Mouse (Mus musculus) brown adipose tissue, adult 24 weeks (tissue): Measurements from ENCODE around the gene Gng2. TPM values are rescaled to one million over a fixed set of nuclear protein-coding genes. Genes with fewer than 3 reads are reported as not detected.
"Not testable (repeated sequence)": the region's sequence is repeated elsewhere in the genome, so short reads cannot be mapped to it uniquely, and the experiment has no call there.

ENCODE experiments used
- H3K27ac ChIP-seq: fragments of 200-500 bp; replicated peaks from 2 replicates; pipeline ENCODE4 v1.5.1; 2012; ENCODE audit warnings: low read depth, mild to moderate bottlenecking, low read length
- H3K4me1 ChIP-seq: fragments of 200-500 bp; 2 replicates; pipeline ENCODE4 v1.6.1; 2012; ENCODE audit warnings: low read length, mixed read lengths; ENCODE audit not compliant: control insufficient read depth, insufficient read depth, insufficient read length
- H3K4me3 ChIP-seq: fragments of 200-500 bp; 2 replicates; pipeline ENCODE4 v1.5.1; 2012; ENCODE audit warnings: low read depth, mild to moderate bottlenecking, low read length, moderate library complexity; ENCODE audit not compliant: insufficient read depth
- polyA plus RNA-seq: library from polyadenylated mRNA; stranded (reverse); fragments of >200 nt; gene quantifications from 2 replicates; pipeline ENCODE4 v1.2.4, GENCODE M21; 2012; ENCODE audit not compliant: missing spikeins, insufficient read depth, insufficient read length

The Gng2 gene
- polyA plus RNA-seq, 1 experiment: 14.1 TPM

- H3K4me1 ChIP-seq: no peaks in the 10 kb centered on the region
- no peak overlapping the region for H3K4me3 ChIP-seq
- no peak overlapping the region for H3K27ac ChIP-seq
Measured at GRCm38 (mm10) chr14:19874201-19874807, 103.1 kb downstream of the Gng2 start.

- no peak overlapping the region for H3K27ac ChIP-seq
- no peaks in the 10 kb centered on the region for H3K4me1 ChIP-seq
- no peak overlapping the region for H3K4me3 ChIP-seq
Measured at GRCm38 (mm10) chr14:19867286-19867935, 110.0 kb downstream of the Gng2 start.

GRCm38 (mm10) chr14:19865121-19865520 lies 112.3 kb downstream of the Gng2 start:
- not testable (repeated sequence) for H3K27ac ChIP-seq, H3K4me3 ChIP-seq, H3K4me1 ChIP-seq

GRCm38 (mm10) chr14:19861311-19862080 lies 115.9 kb downstream of the Gng2 start:
- Histone ChIP-seq H3K4me3 (no peak overlapping the region), H3K4me1 (no peaks in the 10 kb centered on the region), H3K27ac (no peak overlapping the region)

GRCm38 (mm10) chr14:19860281-19860680 lies 117.1 kb downstream of the Gng2 start:
- no peak overlapping the region for H3K4me3 ChIP-seq
- no peaks in the 10 kb centered on the region for H3K4me1 ChIP-seq

GRCm38 (mm10) chr14:19858808-19859776 lies 118.3 kb downstream of the Gng2 start:
- H3K4me3 ChIP-seq: no peak overlapping the region
- H3K4me1 ChIP-seq: no peaks in the 10 kb centered on the region
- no peak overlapping the region for H3K27ac ChIP-seq

More at GRCm38 (mm10) chr14:19860281-19860680, 117.1 kb downstream of the Gng2 start:
- H3K27ac ChIP-seq: no peak overlapping the region

GRCm38 (mm10) chr14:19858279-19858678 lies 119.1 kb downstream of the Gng2 start:
- Histone ChIP-seq H3K4me1 (no peaks in the 10 kb centered on the region), H3K27ac (no peak overlapping the region), H3K4me3 (no peak overlapping the region)

- no peaks in the 10 kb centered on the region for H3K4me1 ChIP-seq
- H3K27ac ChIP-seq: no peak overlapping the region
- H3K4me3 ChIP-seq: no peak overlapping the region
Measured at GRCm38 (mm10) chr14:19853471-19853870, 124.0 kb downstream of the Gng2 start.

GRCm38 (mm10) chr14:19839600-19840332 lies 137.7 kb downstream of the Gng2 start:
- Histone ChIP-seq H3K27ac (no peak overlapping the region), H3K4me3 (peak overlapping the region; percentile 41), H3K4me1 (no peaks in the 10 kb centered on the region)

- Histone ChIP-seq H3K27ac (no peak overlapping the region), H3K4me3 (no peak overlapping the region), H3K4me1 (no peaks in the 10 kb centered on the region)
Measured at GRCm38 (mm10) chr14:19836289-19836688, 141.1 kb downstream of the Gng2 start.

- Histone ChIP-seq H3K27ac (no peak overlapping the region), H3K4me1 (no peaks in the 10 kb centered on the region), H3K4me3 (no peak overlapping the region)
Measured at GRCm38 (mm10) chr14:19825481-19825880, 151.9 kb downstream of the Gng2 start.

- Histone ChIP-seq H3K4me3 (peak within 1 kb of the TSS; percentile 72), H3K4me1 (no peaks in the 10 kb centered on the region), H3K27ac (peak within 1 kb of the TSS; percentile 18; the same call in 1 of the 2 replicates)
Measured at GRCm38 (mm10) chr14:19823321-19824142, 153.9 kb downstream of the Gng2 start, which contains the start of gene Rtraf. Gene Rtraf (minus strand): TSS chr14:19823824.
